26 mouse cellular contexts compared by ENCODE assay signal in genomic region chr8:21201261-21201660, GRCm38 (mm10). TPM values are rescaled to one million over a fixed set of nuclear protein-coding genes. Genes with fewer than 3 reads are reported as not detected.
"Had no signal": no experiment of that assay in that cellular context is flagged by ENCODE, and none has a peak within 500 bp of the region (broad histone marks: within the 10 kb centered on the region; RNA-seq: fewer than 3 reads in every experiment).

TSS of gene Gm15293 (plus strand) at chr8:21201561.

RNA-seq across cellular contexts. Expression of gene Gm15293, which starts in this region (rescaled TPM):
- polyA plus RNA-seq: heart, embryonic 10.5 days; heart, embryonic 11.5 days; heart, embryonic 12.5 days; heart, embryonic 13.5 days; heart, embryonic 14.5 days; heart, embryonic 15.5 days; heart, embryonic 16.5 days; heart, postnatal 0 days; hindbrain, embryonic 10.5 days; hindbrain, embryonic 11.5 days; hindbrain, embryonic 12.5 days; hindbrain, embryonic 13.5 days; hindbrain, embryonic 14.5 days; hindbrain, embryonic 15.5 days; hindbrain, embryonic 16.5 days; hindbrain, postnatal 0 days; inflammation-experienced regulatory T-cells, adult 6 months; intestine, embryonic 14.5 days; intestine, embryonic 15.5 days; intestine, embryonic 16.5 days; intestine, postnatal 0 days; kidney, adult 2 months; kidney, embryonic 14.5 days; kidney, embryonic 15.5 days; kidney, embryonic 16.5 days; kidney, postnatal 0 days had no signal
